Mouse (Mus musculus) cerebellum, adult 11-12 months (tissue): ENCODE measurements around the gene Pced1b.
"Not testable (repeated sequence)": the region's sequence is repeated elsewhere in the genome, so short reads cannot be mapped to it uniquely, and the experiment has no call there.

Experiments
- DNase-seq: peaks from one replicate; pipeline ENCODE4 v3.0.0; 2022

The Pced1b gene

DNA sequence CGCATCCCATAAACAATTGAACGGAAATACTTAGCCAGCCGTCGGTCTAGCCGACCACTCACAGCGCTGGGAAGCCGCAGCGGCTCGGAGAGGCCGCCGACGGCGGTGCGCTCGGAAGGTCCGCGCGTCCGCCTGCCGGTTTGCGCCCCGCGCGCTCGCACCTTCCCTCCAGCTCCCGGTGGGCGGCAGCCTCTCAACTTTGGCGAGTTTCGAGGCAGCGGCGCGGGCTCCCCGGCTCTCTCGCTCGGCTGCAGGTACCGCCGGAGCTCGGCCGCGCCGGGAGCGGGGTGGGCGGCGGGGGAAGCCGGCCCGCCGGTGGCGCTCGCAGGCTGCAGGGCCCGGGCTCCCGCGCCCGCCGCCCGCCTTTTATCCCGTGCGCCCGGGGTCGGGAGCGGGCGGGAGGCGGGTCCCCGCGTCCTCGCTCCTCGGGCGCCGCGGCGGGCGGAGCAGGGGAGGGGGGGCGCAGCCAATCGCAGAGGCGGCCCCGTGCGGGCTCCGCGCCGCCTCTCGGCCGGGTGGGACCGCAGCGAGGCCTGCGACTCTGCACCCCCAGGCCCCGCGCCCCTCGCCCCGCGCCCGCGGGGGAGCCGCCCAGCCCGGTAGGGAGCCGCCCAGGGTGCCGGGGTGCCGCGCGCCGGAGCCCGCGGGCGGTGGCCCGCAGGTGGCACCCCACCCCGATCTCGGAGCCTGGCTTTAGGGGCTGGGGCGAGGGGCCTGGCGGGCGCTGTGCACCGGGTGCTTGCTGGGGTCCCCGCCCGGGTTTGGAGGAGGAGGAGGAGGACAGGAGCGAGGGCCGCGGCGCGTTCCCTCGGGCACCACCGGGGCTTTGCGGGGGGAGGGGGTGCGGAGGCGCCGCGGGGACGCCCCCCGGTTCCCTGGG, at the start of gene Pced1b, which contains the start of gene Amigo2:
Gene Pced1b (plus strand): TSS at position 197 of the 880 bp plus-strand sequence.
Gene Amigo2 (minus strand): TSS at position 377 of the 880 bp plus-strand sequence.
- DNase-seq: peak; percentile 6

DNA sequence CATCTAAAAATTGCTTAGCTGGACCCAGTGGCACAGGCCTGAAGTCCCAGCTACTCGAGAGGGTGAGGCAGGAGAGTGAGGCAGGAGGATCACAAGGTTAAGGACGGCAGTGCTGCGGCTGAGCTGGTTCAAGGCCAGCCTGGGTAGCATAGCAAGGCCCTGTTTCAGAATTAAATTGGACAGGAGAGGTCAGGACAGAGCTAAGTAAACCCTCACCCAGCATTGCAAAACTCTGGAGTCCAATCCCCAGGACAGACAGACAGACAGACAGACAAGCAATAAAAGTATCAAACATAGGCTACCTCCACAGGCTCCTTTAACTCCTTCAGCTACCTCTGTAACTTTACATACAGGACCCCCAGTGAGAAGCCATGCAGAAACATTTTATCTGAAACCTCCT, 42.0 kb upstream of the Pced1b start:
- no peak for DNase-seq

DNA sequence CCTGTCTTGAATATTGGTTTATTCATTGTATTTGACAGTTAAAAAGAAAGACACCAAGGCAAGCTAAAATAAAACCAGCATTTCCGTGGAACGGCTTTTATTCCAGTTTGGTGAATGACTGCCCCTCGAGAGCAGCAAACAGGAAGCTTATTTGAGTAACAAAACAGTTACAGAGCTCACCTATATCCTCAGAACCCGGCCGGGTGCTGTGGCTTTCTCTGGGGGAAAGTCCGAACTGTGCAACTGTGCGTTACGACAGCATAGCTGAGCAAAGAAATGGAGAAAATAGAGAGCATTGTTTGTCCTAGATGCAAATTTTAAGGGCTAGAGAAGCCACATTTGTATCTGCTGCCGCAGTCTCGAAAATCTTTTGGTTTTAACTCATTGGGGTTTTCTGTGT, 41.1 kb upstream of the Pced1b start:
- DNase-seq: no peak

- no peak for DNase-seq
Measured at GRCm38 (mm10) chr15:97206506-97206905, 40.4 kb upstream of the Pced1b start.

DNA sequence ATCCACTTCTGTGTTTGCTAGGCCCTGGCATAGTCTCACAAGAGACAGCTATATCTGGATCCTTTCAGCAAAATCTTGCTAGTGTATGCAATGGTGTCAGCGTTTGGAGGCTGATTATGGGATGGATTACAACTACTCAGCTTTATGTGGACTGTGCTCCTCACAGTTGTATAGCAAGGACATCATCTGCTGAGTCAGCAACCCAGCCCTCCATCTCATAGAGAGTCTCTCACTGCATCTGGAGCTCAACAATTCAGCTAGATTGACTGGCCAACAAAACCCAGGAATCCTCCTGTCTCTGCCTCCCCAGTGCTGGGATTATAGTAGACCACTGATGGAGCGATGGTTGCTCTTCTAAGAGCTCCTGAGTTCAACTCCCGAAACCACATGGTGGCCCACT, 37.2 kb upstream of the Pced1b start:
- not testable (repeated sequence) for DNase-seq

GRCm38 (mm10) chr15:97212501-97213477, 34.1 kb upstream of the Pced1b start:
- DNase-seq: no peak

- DNase-seq: no peak
Measured at GRCm38 (mm10) chr15:97216843-97217242, 30.1 kb upstream of the Pced1b start.

- DNase-seq: no peak
Measured at GRCm38 (mm10) chr15:97223431-97223830, 23.5 kb upstream of the Pced1b start.

GRCm38 (mm10) chr15:97224003-97224402, 22.9 kb upstream of the Pced1b start:
- DNase-seq: no peak

GRCm38 (mm10) chr15:97229494-97230077, 17.3 kb upstream of the Pced1b start:
- DNase-seq: no peak

GRCm38 (mm10) chr15:97234076-97234475, 12.8 kb upstream of the Pced1b start:
- DNase-seq: no peak

DNA sequence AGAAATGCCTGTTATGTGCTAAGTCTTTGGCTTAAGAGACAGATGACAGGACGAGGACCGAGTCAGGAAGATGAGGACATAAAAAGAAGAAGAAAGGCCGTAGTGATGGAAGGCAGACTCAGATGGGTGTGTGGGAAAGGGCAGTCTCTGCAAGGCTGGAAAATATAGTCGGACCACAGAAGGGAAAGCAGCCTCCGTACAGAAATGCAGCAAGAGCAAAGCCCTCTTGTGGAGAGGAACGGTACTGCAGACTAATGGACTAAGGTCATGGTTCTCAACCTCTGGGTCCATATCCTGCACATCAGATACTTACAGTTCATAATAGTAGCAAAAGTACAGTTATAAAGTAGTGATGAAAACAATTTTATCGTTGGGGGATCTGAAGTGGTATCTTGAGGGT, 11.7 kb upstream of the Pced1b start:
- no peak for DNase-seq

GRCm38 (mm10) chr15:97236943-97237342, 10.0 kb upstream of the Pced1b start:
- DNase-seq: no peak

DNA sequence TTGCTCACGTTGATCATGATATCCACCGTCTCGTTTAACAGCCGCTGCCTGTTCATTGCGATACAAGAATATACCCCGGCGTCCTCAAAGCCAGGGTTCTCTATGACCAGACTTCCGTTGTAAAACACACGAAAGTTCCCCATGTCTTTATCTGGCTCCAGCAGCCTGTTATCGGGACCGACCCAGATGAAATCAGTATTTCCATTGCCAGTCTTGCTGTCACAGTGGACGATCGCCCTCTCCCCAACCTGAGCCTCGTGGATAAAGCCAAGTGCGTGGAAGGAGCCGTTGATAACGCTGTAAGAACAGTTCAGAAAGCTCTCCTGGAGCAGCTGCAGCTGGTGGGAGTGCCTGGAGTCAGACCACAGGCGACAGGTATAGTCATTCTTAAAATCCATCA, 1.5 kb upstream of the Pced1b start:
- no peak for DNase-seq

GRCm38 (mm10) chr15:97246256-97246655, 651 bp upstream of the Pced1b start:
- DNase-seq: no peak

GRCm38 (mm10) chr15:97247791-97248161, 869 bp downstream of the Pced1b start:
- no peak for DNase-seq

DNA sequence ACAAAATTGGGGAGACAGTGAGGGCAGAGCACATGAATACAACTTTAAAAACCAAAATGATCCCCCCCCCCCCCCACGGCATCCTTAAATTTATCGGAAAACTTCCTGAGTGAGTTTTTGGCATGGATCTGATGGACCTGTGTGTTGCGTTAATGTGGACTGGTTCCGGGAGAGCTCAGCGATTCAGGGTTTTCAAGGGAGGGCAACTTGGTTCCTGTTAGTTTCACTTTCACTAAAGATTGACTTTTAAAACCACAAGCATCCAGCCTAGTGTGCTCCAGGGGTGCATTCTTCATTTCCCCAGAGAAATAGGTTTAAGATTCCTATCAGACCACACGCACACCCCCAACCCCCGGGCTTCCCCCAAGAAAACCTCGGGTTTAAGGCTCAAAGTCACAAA, 1.4 kb downstream of the Pced1b start:
- no peak for DNase-seq

DNA sequence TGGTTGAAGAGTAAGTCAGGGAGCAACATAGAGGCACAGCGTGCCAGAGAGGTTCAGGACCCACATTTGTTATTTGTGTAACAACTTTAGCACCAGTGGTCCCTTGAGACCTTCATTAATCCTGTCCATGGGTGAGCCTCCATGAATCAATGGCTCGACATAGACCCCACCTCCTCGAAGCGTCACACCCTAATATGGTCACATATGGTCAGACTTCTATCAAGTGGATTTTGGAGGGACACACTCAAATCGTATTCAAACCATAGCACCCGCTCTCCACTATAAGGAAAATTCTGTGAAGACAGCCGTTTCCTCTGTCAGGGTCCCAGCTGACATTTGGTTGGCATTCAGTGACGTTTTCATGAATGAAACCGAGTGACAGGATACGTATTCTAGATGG, 2.4 kb downstream of the Pced1b start:
- no peak for DNase-seq

- no peak for DNase-seq
Measured at GRCm38 (mm10) chr15:97252493-97253034, 5.7 kb downstream of the Pced1b start.

DNA sequence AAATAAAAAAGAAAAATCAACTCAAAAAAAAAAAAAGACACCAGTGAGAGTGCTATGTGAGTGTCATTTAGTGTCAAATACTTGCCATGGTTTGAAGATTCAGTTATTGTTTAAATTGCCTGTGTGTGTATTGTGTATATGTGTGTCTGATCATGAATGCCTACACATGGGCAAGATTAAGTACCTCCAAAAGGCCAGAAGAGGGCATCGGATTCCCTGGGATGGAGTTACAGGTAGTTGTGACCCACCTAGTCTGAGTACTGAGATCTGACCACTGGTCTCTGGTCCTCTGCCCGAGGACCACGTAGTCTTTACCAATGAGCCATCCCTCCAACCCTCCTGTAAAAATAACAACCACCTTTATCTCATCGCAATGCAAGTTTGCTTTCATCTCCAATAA, 7.5 kb downstream of the Pced1b start:
- no peak for DNase-seq

DNA sequence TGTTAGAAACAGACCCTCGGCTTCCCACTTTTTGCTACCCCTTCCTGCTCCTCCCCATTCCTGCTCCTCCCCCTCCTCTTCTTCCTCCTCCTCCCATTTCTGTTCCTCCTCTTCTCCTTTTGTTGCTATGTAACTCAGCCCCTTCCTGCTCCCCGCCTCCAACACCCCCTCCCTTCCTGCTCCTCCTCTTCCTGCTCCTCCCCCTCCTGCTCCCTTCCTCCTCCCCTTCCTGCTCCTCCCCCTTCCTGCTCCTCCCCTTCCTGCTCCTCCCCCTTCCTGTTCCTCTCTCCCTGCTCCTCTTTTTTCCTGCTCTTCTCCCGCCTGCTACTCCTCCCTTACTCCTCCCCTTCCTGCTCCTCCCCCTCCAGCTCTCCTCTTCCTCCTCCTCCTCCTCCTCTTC, 8.9 kb downstream of the Pced1b start:
- no peak for DNase-seq

GRCm38 (mm10) chr15:97256411-97256810, 9.5 kb downstream of the Pced1b start:
- no peak for DNase-seq

GRCm38 (mm10) chr15:97257206-97257775, 10.4 kb downstream of the Pced1b start:
- no peak for DNase-seq
